Mouse (Mus musculus) cortical plate, adult 2 months (tissue): ENCODE data around the gene Plcb2.

Experiments used
- CTCF ChIP-seq: fragments of 200-500 bp; IDR thresholded peaks from 2 replicates; pipeline ENCODE4 v1.5.1; 2011; ENCODE audit warnings: mild to moderate bottlenecking, control low read depth, low read length; ENCODE audit not compliant: insufficient read depth; ENCODE audit errors: extremely low read depth
- POLR2A ChIP-seq: fragments of 200-500 bp; IDR thresholded peaks from 2 replicates; pipeline ENCODE4 v1.6.1; 2011; ENCODE audit warnings: mild to moderate bottlenecking, low read length, control low read depth; ENCODE audit not compliant: insufficient read depth; ENCODE audit errors: extremely low read depth

DNA sequence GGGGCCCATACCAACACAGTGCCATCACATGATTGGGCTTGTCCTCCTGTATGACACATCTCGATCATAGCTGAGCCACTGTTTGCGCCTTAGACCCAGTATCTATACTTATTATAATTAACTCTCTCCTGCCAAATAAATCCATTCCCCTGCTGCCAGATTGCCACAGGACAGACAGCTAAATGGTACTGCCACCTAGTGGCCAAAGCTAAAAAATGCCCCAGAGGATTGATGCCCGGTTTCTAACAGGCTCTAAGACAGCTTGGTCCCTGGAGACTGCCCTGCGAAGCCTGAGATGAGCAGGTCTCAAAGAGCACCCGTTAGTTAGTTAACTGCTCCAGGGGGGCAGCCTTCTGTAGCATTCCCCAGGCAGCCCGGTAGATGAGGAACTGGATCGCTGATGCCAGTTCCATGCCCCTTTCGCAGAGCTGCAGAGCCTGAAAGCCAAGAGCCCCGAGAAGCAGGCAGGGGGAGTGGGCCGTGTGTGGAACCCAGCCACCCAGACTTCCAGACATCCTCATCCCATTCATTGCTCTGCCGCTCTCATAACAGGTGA, 32.5 kb downstream of the Plcb2 start:
- peak; percentile 74 for TF ChIP-seq CTCF
- TF ChIP-seq POLR2A = no peak
